Comparison of ENCODE assay signal across 33 mouse cellular contexts in the genomic region with DNA sequence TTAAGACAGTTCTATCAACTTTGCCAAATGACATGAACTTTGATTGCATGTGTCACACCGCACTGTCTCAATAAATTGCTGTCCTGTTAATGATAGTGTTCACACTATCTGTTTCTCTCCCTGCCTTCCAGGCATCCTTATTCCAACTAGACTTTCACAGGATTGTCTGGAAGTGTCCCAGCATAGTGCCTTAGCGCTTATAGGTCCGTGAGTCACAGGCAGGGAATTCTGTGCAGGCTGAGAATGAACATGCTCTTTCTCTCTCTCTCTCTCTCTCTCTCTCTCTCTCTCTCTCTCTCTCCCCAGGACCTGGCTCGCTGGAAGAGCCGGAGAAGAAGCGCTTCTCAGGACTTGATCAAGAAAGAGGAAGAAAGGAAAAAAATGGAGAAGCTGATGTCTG.
DNase-seq lines count a peak whose midpoint lies in the region; ATAC-seq and TF ChIP-seq lines count a peak whose summit lies in the region.
"Had no signal": no experiment of that assay in that cellular context is flagged by ENCODE, and none has a peak within 500 bp of the region (broad histone marks: within the 10 kb centered on the region; RNA-seq: fewer than 3 reads in every experiment).

No protein-coding gene starts in this region.

- 70% methylated on average over 6 of the region's 6 CpGs for WGBS in forebrain, embryonic 15.5 days
- WGBS in forebrain, embryonic 10.5 days, result 80% methylated on average over 6 of the region's 6 CpGs
- 73% methylated on average over 6 of the region's 6 CpGs for WGBS in limb, embryonic 12.5 days
- WGBS in limb, embryonic 10.5 days, result 80% methylated on average over 6 of the region's 6 CpGs
- WGBS in forebrain, postnatal 0 days, result 59% methylated on average over 6 of the region's 6 CpGs

- H3K4me1 ChIP-seq in forebrain, embryonic 15.5 days, result peaks cover 29% of the 10 kb centered on the region
- peaks cover 29% of the 10 kb centered on the region for H3K4me1 ChIP-seq in forebrain, embryonic 10.5 days
- peaks cover 42% of the 10 kb centered on the region for H3K4me1 ChIP-seq in limb, embryonic 12.5 days (replicated peaks)
- peaks cover 46% of the 10 kb centered on the region for H3K4me1 ChIP-seq in limb, embryonic 10.5 days
- H3K4me1 ChIP-seq in forebrain, postnatal 0 days (ENCODE audit: insufficient read depth), result peaks cover 9% of the 10 kb centered on the region
- H3K4me1 ChIP-seq: intestine, embryonic 15.5 days had no signal

- peak overlapping the region; percentile 58 for H3K4me2 ChIP-seq in forebrain, embryonic 15.5 days (replicated peaks)
- peak overlapping the region; percentile 10; the same call in 1 of the 2 replicates for H3K4me2 ChIP-seq in limb, embryonic 12.5 days
- peak overlapping the region; percentile 73; the same call in 1 of the 2 replicates for H3K4me2 ChIP-seq in forebrain, postnatal 0 days (ENCODE audit: low read depth)
- H3K4me2 ChIP-seq: liver, embryonic 15.5 days had no signal

- DNase-seq in forebrain, embryonic 10.5 days (ENCODE audit: extremely low spot score, low spot score), result no peak
- DNase-seq in limb, embryonic 10.5 days (ENCODE audit: low spot score), result no peak
- DNase-seq in Muller cell, postnatal 12 days (ENCODE audit: inconsistent ontology term), result peak; percentile 32
- DNase-seq in forebrain, postnatal 0 days, result no peak
- DNase-seq in cerebellum, adult 8-10 months, result no peak
- DNase-seq: adrenal gland, adult 8-10 months; cerebellum, adult 9-10 months; gastrocnemius, postnatal 25 days; heart, adult 2 months; heart, postnatal 10 days; kidney, adult 2 months; kidney, postnatal 36 days; midbrain, embryonic 14.5 days; retina, postnatal 1 day; right cerebral cortex, postnatal 25 days; spleen, adult 18-20 months; thymus, adult 18-20 months; thymus, postnatal 25 days had no signal

- no peaks in the 10 kb centered on the region for H3K9me3 ChIP-seq in forebrain, embryonic 15.5 days
- no peaks in the 10 kb centered on the region for H3K9me3 ChIP-seq in forebrain, embryonic 10.5 days
- H3K9me3 ChIP-seq in limb, embryonic 12.5 days, result no peaks in the 10 kb centered on the region
- no peaks in the 10 kb centered on the region for H3K9me3 ChIP-seq in limb, embryonic 10.5 days (replicated peaks)
- H3K9me3 ChIP-seq in forebrain, postnatal 0 days (ENCODE audit: low read length), result no peaks in the 10 kb centered on the region
- H3K9me3 ChIP-seq: embryonic facial prominence, embryonic 13.5 days; heart, embryonic 13.5 days; hindbrain, embryonic 10.5 days; intestine, embryonic 15.5 days; liver, embryonic 15.5 days; neural tube, embryonic 15.5 days had no signal

- peaks cover 11% of the 10 kb centered on the region; the same call in 1 of the 2 replicates for H3K36me3 ChIP-seq in forebrain, embryonic 15.5 days
- H3K36me3 ChIP-seq in forebrain, embryonic 10.5 days (replicated peaks), result peaks cover 15% of the 10 kb centered on the region
- peaks cover 33% of the 10 kb centered on the region for H3K36me3 ChIP-seq in limb, embryonic 12.5 days
- peaks cover 15% of the 10 kb centered on the region for H3K36me3 ChIP-seq in limb, embryonic 10.5 days
- H3K36me3 ChIP-seq in forebrain, postnatal 0 days (ENCODE audit: insufficient read depth), result peaks cover 6% of the 10 kb centered on the region; the same call in 1 of the 2 replicates
- H3K36me3 ChIP-seq: intestine, embryonic 15.5 days; liver, embryonic 15.5 days had no signal

- no peaks in the 10 kb centered on the region for H3K27me3 ChIP-seq in forebrain, embryonic 15.5 days
- peaks cover 21% of the 10 kb centered on the region for H3K27me3 ChIP-seq in forebrain, embryonic 10.5 days (ENCODE audit: poor library complexity, severe bottlenecking)
- peaks cover 4% of the 10 kb centered on the region; the same call in 1 of the 2 replicates for H3K27me3 ChIP-seq in limb, embryonic 12.5 days
- H3K27me3 ChIP-seq in limb, embryonic 10.5 days (ENCODE audit: low read depth, poor library complexity, severe bottlenecking), result peaks cover 20% of the 10 kb centered on the region
- no peaks in the 10 kb centered on the region for H3K27me3 ChIP-seq in forebrain, postnatal 0 days (ENCODE audit: insufficient read depth, low read length)
- H3K27me3 ChIP-seq: embryonic facial prominence, embryonic 13.5 days; intestine, embryonic 15.5 days; neural tube, embryonic 15.5 days had no signal

- no peak for TF ChIP-seq CTCF in forebrain, postnatal 0 days (IDR thresholded peaks at IDR 0.05; ENCODE audit: low read depth)

- H3K27ac ChIP-seq in forebrain, embryonic 15.5 days (replicated peaks), result no peak overlapping the region
- H3K27ac ChIP-seq in forebrain, embryonic 10.5 days, result no peak overlapping the region
- H3K27ac ChIP-seq in limb, embryonic 12.5 days, result no peak overlapping the region
- H3K27ac ChIP-seq in limb, embryonic 10.5 days, result no peak overlapping the region
- H3K27ac ChIP-seq in forebrain, postnatal 0 days (ENCODE audit: low read depth, low read length), result no peak overlapping the region
- H3K27ac ChIP-seq: embryonic facial prominence, embryonic 13.5 days; heart, adult 2 months; heart, embryonic 13.5 days; hindbrain, postnatal 0 days; intestine, embryonic 15.5 days; layer of hippocampus, adult 2 months; left cerebral cortex, adult 2 months; liver, embryonic 15.5 days; macrophage; stomach, postnatal 0 days had no signal

- H3K9ac ChIP-seq in forebrain, embryonic 15.5 days (replicated peaks), result no peak overlapping the region
- H3K9ac ChIP-seq in limb, embryonic 12.5 days (replicated peaks), result no peak overlapping the region
- no peak overlapping the region for H3K9ac ChIP-seq in forebrain, postnatal 0 days
- H3K9ac ChIP-seq: embryonic facial prominence, embryonic 13.5 days; heart, embryonic 13.5 days; intestine, embryonic 15.5 days; liver, embryonic 15.5 days; neural tube, embryonic 15.5 days had no signal

- ATAC-seq in forebrain, embryonic 15.5 days (replicated peaks), result no peak
- no peak for ATAC-seq in limb, embryonic 12.5 days (ENCODE audit: insufficient number of reproducible peaks, insufficient read depth, low FRiP score, low TSS enrichment, low read depth)
- ATAC-seq in forebrain, postnatal 0 days, result no peak
- no peak for ATAC-seq in CD4-positive, CD25-positive, alpha-beta regulatory T cell, adult 4 months
- ATAC-seq: hindbrain, postnatal 0 days; intestine, embryonic 15.5 days; lung, postnatal 0 days had no signal

- H3K4me3 ChIP-seq in forebrain, embryonic 15.5 days, result no peak overlapping the region
- no peak overlapping the region for H3K4me3 ChIP-seq in forebrain, embryonic 10.5 days
- H3K4me3 ChIP-seq in limb, embryonic 12.5 days (replicated peaks), result no peak overlapping the region
- H3K4me3 ChIP-seq in limb, embryonic 10.5 days, result no peak overlapping the region
- H3K4me3 ChIP-seq in forebrain, postnatal 0 days (ENCODE audit: low read depth, low read length), result no peak overlapping the region
- H3K4me3 ChIP-seq: heart, adult 2 months; heart, embryonic 13.5 days; intestine, embryonic 15.5 days; layer of hippocampus, adult 2 months; left cerebral cortex, adult 2 months; liver, embryonic 15.5 days had no signal

Comparison
In these comparisons a context has a peak if more than half of its experiments do, and no peak if none do; other contexts are left out.
1. H3K4me2 ChIP-seq: peak in every context shown above with its lines; median percentile 73 in forebrain, postnatal 0 days; 58 in forebrain, embryonic 15.5 days; 10 in limb, embryonic 12.5 days.